In genomic region chr5:125389131-125389578, GRCm38 (mm10) we compare ENCODE assay signal across 8 mouse cellular contexts. TPM values are rescaled to one million over a fixed set of nuclear protein-coding genes. Genes with fewer than 3 reads are reported as not detected.
DNase-seq lines count a peak whose midpoint lies in the region; ATAC-seq and TF ChIP-seq lines count a peak whose summit lies in the region.

Gm10382 (plus strand) TSS chr5:125389322.

- H3K36me3 ChIP-seq in heart, embryonic 15.5 days = peaks cover 17% of the 10 kb centered on the region
- peaks cover 30% of the 10 kb centered on the region for H3K36me3 ChIP-seq in liver, embryonic 15.5 days (replicated peaks)
- H3K36me3 ChIP-seq in neural tube, embryonic 12.5 days = peaks cover 17% of the 10 kb centered on the region
- peaks cover 7% of the 10 kb centered on the region for H3K36me3 ChIP-seq in stomach, postnatal 0 days (ENCODE audit: control insufficient read depth, insufficient read depth, low read length)

- DNase-seq in kidney, postnatal 14 days = peak; percentile 92
- peak; percentile 91 for DNase-seq in stomach, postnatal 0 days (ENCODE audit: low spot score)

- no peaks in the 10 kb centered on the region for H3K9me3 ChIP-seq in heart, embryonic 15.5 days (replicated peaks)
- no peaks in the 10 kb centered on the region for H3K9me3 ChIP-seq in liver, embryonic 15.5 days (replicated peaks)
- no peaks in the 10 kb centered on the region for H3K9me3 ChIP-seq in neural tube, embryonic 12.5 days
- H3K9me3 ChIP-seq in stomach, postnatal 0 days (ENCODE audit: control insufficient read depth, low read length) = no peaks in the 10 kb centered on the region

- H3K27me3 ChIP-seq in heart, embryonic 15.5 days = no peaks in the 10 kb centered on the region
- H3K27me3 ChIP-seq in liver, embryonic 15.5 days = no peaks in the 10 kb centered on the region
- no peaks in the 10 kb centered on the region for H3K27me3 ChIP-seq in neural tube, embryonic 12.5 days (replicated peaks)
- no peaks in the 10 kb centered on the region for H3K27me3 ChIP-seq in stomach, postnatal 0 days (ENCODE audit: control insufficient read depth, insufficient read depth, low read length)

- WGBS in heart, embryonic 15.5 days = under 1% methylated on average over 38 of the region's 41 CpGs
- WGBS in liver, embryonic 15.5 days (ENCODE audit: insufficient replicate concordance) = under 1% methylated on average over 41 of the region's 41 CpGs
- WGBS in neural tube, embryonic 12.5 days = under 1% methylated on average over 41 of the region's 41 CpGs
- under 1% methylated on average over 40 of the region's 41 CpGs for WGBS in stomach, postnatal 0 days

- H3K4me3 ChIP-seq in brown adipose tissue, adult 24 weeks (ENCODE audit: insufficient read depth, low read depth, low read length) = peak within 1 kb of the TSS; percentile 85
- peak within 1 kb of the TSS; percentile 99 for H3K4me3 ChIP-seq in heart, embryonic 15.5 days
- peak within 1 kb of the TSS; percentile 97 for H3K4me3 ChIP-seq in liver, embryonic 15.5 days (replicated peaks)
- H3K4me3 ChIP-seq in neural tube, embryonic 12.5 days = peak within 1 kb of the TSS; percentile 99
- peak within 1 kb of the TSS; percentile 100 for H3K4me3 ChIP-seq in stomach, postnatal 0 days (ENCODE audit: low read depth, low read length)

- peak; percentile 57 for ATAC-seq in CD4-positive, CD25-positive, alpha-beta regulatory T cell, adult 4 months
- ATAC-seq in erythroid progenitor cell, adult 5-6 weeks (replicated peaks; ENCODE audit: low FRiP score, poor library complexity, severe bottlenecking) = peak; percentile 65
- peak; percentile 9 for ATAC-seq in heart, embryonic 15.5 days (replicated peaks; ENCODE audit: insufficient number of reproducible peaks, insufficient read depth, low FRiP score, low read depth)
- ATAC-seq in liver, embryonic 15.5 days (ENCODE audit: insufficient read depth) = peak; percentile 38
- ATAC-seq in neural tube, embryonic 12.5 days (ENCODE audit: low FRiP score, low read depth) = peak; percentile 29
- peak; percentile 18 for ATAC-seq in stomach, postnatal 0 days (ENCODE audit: low FRiP score, low TSS enrichment)

- TF ChIP-seq CTCF in stomach, postnatal 0 days (IDR thresholded peaks at IDR 0.05; ENCODE audit: low read depth) = no peak

- H3K9ac ChIP-seq in heart, embryonic 15.5 days = peak within 1 kb of the TSS; percentile 100
- peak within 1 kb of the TSS; percentile 99 for H3K9ac ChIP-seq in liver, embryonic 15.5 days
- H3K9ac ChIP-seq in neural tube, embryonic 12.5 days = peak within 1 kb of the TSS; percentile 99
- peak within 1 kb of the TSS; percentile 100 for H3K9ac ChIP-seq in stomach, postnatal 0 days (ENCODE audit: low read length)

- peak within 1 kb of the TSS; percentile 79 for H3K4me2 ChIP-seq in heart, embryonic 15.5 days
- peak within 1 kb of the TSS; percentile 72 for H3K4me2 ChIP-seq in liver, embryonic 15.5 days
- H3K4me2 ChIP-seq in neural tube, embryonic 12.5 days (replicated peaks) = peak within 1 kb of the TSS; percentile 98
- H3K4me2 ChIP-seq in stomach, postnatal 0 days (replicated peaks; ENCODE audit: low read depth) = peak within 1 kb of the TSS; percentile 89

- peak within 1 kb of the TSS; percentile 100 for H3K27ac ChIP-seq in brown adipose tissue, adult 24 weeks (replicated peaks; ENCODE audit: low read depth, low read length)
- peak within 1 kb of the TSS; percentile 97 for H3K27ac ChIP-seq in heart, embryonic 15.5 days
- H3K27ac ChIP-seq in liver, embryonic 15.5 days (replicated peaks) = peak within 1 kb of the TSS; percentile 97
- H3K27ac ChIP-seq in neural tube, embryonic 12.5 days = peak within 1 kb of the TSS; percentile 89
- H3K27ac ChIP-seq in stomach, postnatal 0 days (replicated peaks) = peak within 1 kb of the TSS; percentile 96

- H3K4me1 ChIP-seq in brown adipose tissue, adult 24 weeks (ENCODE audit: control insufficient read depth, insufficient read depth, insufficient read length, low read length) = peaks cover 10% of the 10 kb centered on the region
- peaks cover 56% of the 10 kb centered on the region for H3K4me1 ChIP-seq in heart, embryonic 15.5 days (replicated peaks)
- peaks cover 53% of the 10 kb centered on the region for H3K4me1 ChIP-seq in liver, embryonic 15.5 days (replicated peaks)
- peaks cover 31% of the 10 kb centered on the region for H3K4me1 ChIP-seq in neural tube, embryonic 12.5 days
- H3K4me1 ChIP-seq in stomach, postnatal 0 days (replicated peaks; ENCODE audit: control insufficient read depth, insufficient read depth) = peaks cover 8% of the 10 kb centered on the region; the same call in 1 of the 2 replicates

- TF ChIP-seq EP300 in stomach, postnatal 0 days (optimal IDR thresholded peaks at IDR 0.05) = peak; percentile 60

RNA-seq across cellular contexts. Expression of gene Gm10382, which starts in this region (rescaled TPM):
- 1 to 10 TPM in 1 of 2 experiments, under 1 TPM in 1; 0.70 to 1.0 TPM for polyA plus RNA-seq in CD4-positive, CD25-positive, alpha-beta regulatory T cell, adult 4 months (2017; shearing (Covaris generic))
- polyA plus RNA-seq in brown adipose tissue, adult 24 weeks (2012; ENCODE audit: insufficient read depth, insufficient read length, missing spikeins) = not detected in 2 replicates
- not detected in 2 replicates for total RNA-seq in erythroid progenitor cell, adult 5-6 weeks (2015; ENCODE audit: low replicate concordance)
- not detected in 2 replicates for total RNA-seq in erythroid progenitor cell, adult 5-6 weeks (2017; ENCODE audit: low replicate concordance)
- 0.30 and 0.48 TPM in 2 replicates for polyA plus RNA-seq in heart, embryonic 15.5 days (2015; fragmentation: Nextera tagmentation; extraction: Ambion mirVana)
- polyA plus RNA-seq in liver, embryonic 15.5 days (2015; fragmentation: Nextera tagmentation; extraction: Ambion mirVana) = 0.31 and 0.35 TPM in 2 replicates
- 0.92 and 1.1 TPM in 2 replicates for polyA plus RNA-seq in neural tube, embryonic 12.5 days (2016; fragmentation: Nextera tagmentation; extraction: Ambion mirVana)
- polyA plus RNA-seq in stomach, postnatal 0 days (2015; fragmentation: Nextera tagmentation; extraction: Ambion mirVana) = 0.51 and 0.56 TPM in 2 replicates

Comparison
In these comparisons a context has a peak if more than half of its experiments do, and no peak if none do; other contexts are left out.
1. Peak in every context shown above with its lines: DNase-seq, ATAC-seq, H3K4me3 ChIP-seq and H3K27ac ChIP-seq.
2. Peak in ATAC-seq in erythroid progenitor cell, adult 5-6 weeks; RNA of the gene not detected or under 1 TPM.
3. Peak in ATAC-seq, H3K4me3 ChIP-seq, H3K27ac ChIP-seq, H3K9ac ChIP-seq and H3K4me2 ChIP-seq in heart, embryonic 15.5 days; RNA of the gene not detected or under 1 TPM.
4. Peak in ATAC-seq, H3K4me3 ChIP-seq, H3K27ac ChIP-seq, H3K9ac ChIP-seq and H3K4me2 ChIP-seq in liver, embryonic 15.5 days; RNA of the gene not detected or under 1 TPM.
5. Peak in DNase-seq, ATAC-seq, H3K4me3 ChIP-seq, H3K27ac ChIP-seq, H3K9ac ChIP-seq and H3K4me2 ChIP-seq in stomach, postnatal 0 days; RNA of the gene not detected or under 1 TPM.
6. ATAC-seq: peak in every context shown above with its lines; median percentile 65 in erythroid progenitor cell, adult 5-6 weeks; 57 in CD4-positive, CD25-positive, alpha-beta regulatory T cell, adult 4 months; 38 in liver, embryonic 15.5 days; 29 in neural tube, embryonic 12.5 days; 18 in stomach, postnatal 0 days; 9 in heart, embryonic 15.5 days.